Mouse (Mus musculus) brain, embryonic 14.5 days (tissue): ENCODE results near the gene Hspb2.

ENCODE experiments used
- CTCF ChIP-seq: fragments of 200-500 bp; IDR thresholded peaks from 2 replicates; pipeline ENCODE4 v1.5.1; 2012; ENCODE audit warnings: inconsistent platforms, mild to moderate bottlenecking, moderate library complexity, borderline replicate concordance; ENCODE audit not compliant: insufficient read depth, insufficient read length; ENCODE audit errors: extremely low read depth
- POLR2A ChIP-seq: fragments of 200-500 bp; IDR thresholded peaks from 2 replicates; pipeline ENCODE4 v1.6.1; 2012; ENCODE audit warnings: mild to moderate bottlenecking, inconsistent platforms, borderline replicate concordance; ENCODE audit not compliant: poor library complexity, insufficient read depth, insufficient read length, severe bottlenecking; ENCODE audit errors: extremely low read depth

GRCm38 (mm10) chr9:50800985-50801384 lies 48.8 kb upstream of the Hspb2 start:
- TF ChIP-seq POLR2A: no peak
- TF ChIP-seq CTCF: peak; percentile 55; the same call in 1 of the 2 replicates
